Mouse (Mus musculus) liver, adult 2 months (tissue): ENCODE data around the gene Gm20532.

Experiments
- CTCF ChIP-seq: fragments of 200-500 bp; IDR thresholded peaks from 2 replicates; pipeline ENCODE4 v1.5.1; 2011; ENCODE audit warnings: low read depth, low read length, control low read depth
- POLR2A ChIP-seq: fragments of 200-500 bp; IDR thresholded peaks from 2 replicates; pipeline ENCODE4 v1.6.1; 2011; ENCODE audit warnings: low read length, control low read depth; ENCODE audit not compliant: insufficient read depth; ENCODE audit errors: extremely low read depth

GRCm38 (mm10) chr2:26614903-26615302 lies 28.5 kb downstream of the Gm20532 start:
- TF ChIP-seq CTCF (no peak), POLR2A (no peak)
